Mouse (Mus musculus) effector memory CD4-positive, alpha-beta T cell, adult 7 months (primary cell): ENCODE data around the gene Gm5737. TPM values are rescaled to one million over a fixed set of nuclear protein-coding genes. Genes with fewer than 3 reads are reported as not detected.

Source experiments
- polyA plus RNA-seq: library from polyadenylated mRNA; unstranded; fragments of 100-300 nt; shearing (Covaris generic); gene quantifications from one replicate; pipeline ENCODE4 v1.2.1, GENCODE M21; 2017

The Gm5737 gene
- not detected for polyA plus RNA-seq

GRCm38 (mm10) chr7:120811834-120812415 lies at the start of gene Gm5737:
Gm5737 (plus strand) TSS chr7:120812365.

DNA sequence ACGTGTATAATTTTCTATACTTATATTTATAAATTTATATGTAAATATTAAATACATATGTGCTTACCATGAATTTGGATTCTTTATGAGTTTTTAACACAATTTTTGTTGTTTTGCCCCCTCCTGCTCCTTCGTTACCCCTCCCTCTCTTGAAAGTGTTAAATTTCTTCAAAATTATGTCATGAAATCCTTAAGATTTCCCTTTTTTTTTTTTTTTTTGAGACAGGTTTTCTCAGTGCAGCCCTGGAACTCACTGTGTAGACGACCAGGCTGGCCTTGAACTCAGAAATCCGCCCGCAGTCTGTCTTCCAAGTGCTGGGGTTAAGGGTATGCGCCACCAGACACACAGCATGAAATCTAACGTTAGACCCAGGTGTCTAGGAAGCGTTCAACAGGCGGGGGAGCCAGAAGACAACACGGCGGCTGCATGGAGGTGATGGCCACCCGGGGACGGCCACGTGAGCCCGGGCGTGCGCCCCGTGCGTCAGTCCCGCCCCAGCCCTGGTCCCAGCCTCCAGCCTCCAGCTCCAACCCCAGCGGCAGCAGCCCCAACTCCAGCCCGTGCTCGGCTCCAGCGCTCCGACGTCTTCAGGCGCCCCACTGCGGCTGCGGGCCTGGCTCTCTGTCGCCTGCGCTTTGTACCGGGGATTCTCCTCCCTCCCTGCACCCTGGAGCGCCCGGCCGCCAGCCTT lies 30.3 kb downstream of the Gm5737 start, which contains the start of gene Eef2k:
Gene Eef2k (plus strand): TSS at position 487 of the 692 bp plus-strand sequence.

Other genes with a start within 250 kb of the Gm5737 start
- gene Uqcrc2, start 177.2 kb upstream of the Gm5737 start, polyA plus RNA-seq = 101 TPM
- gene Pdzd9, start 142.0 kb upstream of the Gm5737 start, polyA plus RNA-seq = 0.38 TPM
- gene Mosmo, start 134.7 kb upstream of the Gm5737 start, polyA plus RNA-seq = 21.8 TPM
- gene Vwa3a, start 73.0 kb upstream of the Gm5737 start, polyA plus RNA-seq = 0.43 TPM
- gene Eef2k, start 30.5 kb downstream of the Gm5737 start, polyA plus RNA-seq = 1.6 TPM
- gene Polr3e, start 105.4 kb downstream of the Gm5737 start, polyA plus RNA-seq = 22.8 TPM
- 18.6 TPM for gene Cdr2, start 169.9 kb downstream of the Gm5737 start, polyA plus RNA-seq
- gene Mfsd13b, start 170.1 kb downstream of the Gm5737 start, polyA plus RNA-seq = 0.43 TPM
- gene Mettl9, start 222.1 kb downstream of the Gm5737 start, polyA plus RNA-seq = 19.8 TPM